Mouse (Mus musculus) E14TG2a.4 (cell line): ENCODE results near the gene Luzp1.

Experiments
- H3K27me3 ChIP-seq: 2 replicates; pipeline ENCODE4 v1.6.1; 2014; ENCODE audit warnings: low read length, control low read depth; ENCODE audit not compliant: insufficient read depth
- H3K36me3 ChIP-seq: 2 replicates; pipeline ENCODE4 v1.6.1; 2014; ENCODE audit warnings: low read length, control low read depth; ENCODE audit not compliant: insufficient read depth
- H3K4me1 ChIP-seq: replicated peaks from 2 replicates; pipeline ENCODE4 v1.6.1; 2014; ENCODE audit warnings: low read depth, low read length, control low read depth
- H3K4me3 ChIP-seq: replicated peaks from 2 replicates; pipeline ENCODE4 v1.5.1; 2014; ENCODE audit warnings: mild to moderate bottlenecking, low read length
- H3K9me3 ChIP-seq: 2 replicates; pipeline ENCODE4 v1.6.1; 2014; ENCODE audit warnings: low read length, control low read depth
- CTCF ChIP-seq: conservative IDR thresholded peaks from 2 replicates; pipeline ENCODE4 v1.5.1; 2014; ENCODE audit warnings: low read length
- NANOG ChIP-seq: IDR thresholded peaks from 2 replicates; pipeline ENCODE4 v1.6.1; 2014; ENCODE audit warnings: borderline replicate concordance, low read length, mixed read lengths
- POU5F1 ChIP-seq: IDR thresholded peaks from 2 replicates; pipeline ENCODE4 v1.6.1; 2014; ENCODE audit warnings: low read length, borderline replicate concordance

Gene Luzp1

DNA sequence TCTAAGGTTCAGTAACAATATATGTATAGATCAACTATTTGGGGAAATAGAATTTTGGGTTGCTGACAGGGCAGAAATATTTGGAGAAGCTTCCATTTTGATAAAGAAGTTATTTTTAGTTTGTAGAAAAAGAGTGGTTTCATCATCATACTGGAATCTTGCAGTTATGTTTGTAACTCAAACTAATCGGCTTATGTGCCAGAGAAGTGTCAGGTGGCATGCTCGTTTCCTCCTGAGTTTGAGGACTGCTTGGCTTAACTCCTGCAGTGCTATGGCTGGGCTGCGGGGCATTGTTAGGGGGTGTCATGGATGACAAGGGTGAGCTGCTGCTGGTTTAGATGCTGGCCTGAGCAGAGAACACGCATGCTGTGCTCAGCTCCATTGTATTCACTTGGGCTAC lies 42.1 kb downstream of the Luzp1 start:
- Histone ChIP-seq H3K9me3 (no peaks in the 10 kb centered on the region), H3K4me1 (peaks cover 19% of the 10 kb centered on the region), H3K36me3 (0 out of 2 replicates have a peak, but pooled peaks cover 7% of the 10 kb centered on the region), H3K4me3 (no peak overlapping the region), H3K27me3 (no peaks in the 10 kb centered on the region)
- TF ChIP-seq POU5F1, result no peak
- no peak for TF ChIP-seq CTCF
- TF ChIP-seq NANOG, result no peak

DNA sequence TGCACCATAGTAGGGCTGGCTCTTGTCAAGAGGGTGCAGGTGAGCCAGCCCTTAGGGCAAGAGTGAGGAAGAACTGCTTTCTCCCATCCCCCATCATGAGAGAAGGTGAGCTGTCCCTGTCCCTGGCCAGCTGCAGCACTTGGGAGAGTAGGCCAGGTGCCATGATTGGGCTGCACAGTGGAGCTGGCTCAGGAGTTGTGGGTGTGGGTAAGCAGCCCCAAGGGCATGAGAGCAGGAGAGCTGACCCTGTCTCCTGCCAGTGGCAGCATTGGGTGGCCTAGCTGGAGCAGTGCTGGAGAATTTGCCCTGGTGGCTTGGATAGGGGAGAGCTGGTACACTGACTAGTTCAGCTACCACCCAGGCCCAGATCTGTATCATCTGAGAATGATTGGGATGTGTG lies 43.3 kb downstream of the Luzp1 start:
- TF ChIP-seq POU5F1, result no peak
- no peak for TF ChIP-seq CTCF
- TF ChIP-seq NANOG, result no peak
- 0 out of 2 replicates have a peak, but pooled peaks cover 7% of the 10 kb centered on the region for H3K36me3 ChIP-seq
- peaks cover 19% of the 10 kb centered on the region for H3K4me1 ChIP-seq

DNA sequence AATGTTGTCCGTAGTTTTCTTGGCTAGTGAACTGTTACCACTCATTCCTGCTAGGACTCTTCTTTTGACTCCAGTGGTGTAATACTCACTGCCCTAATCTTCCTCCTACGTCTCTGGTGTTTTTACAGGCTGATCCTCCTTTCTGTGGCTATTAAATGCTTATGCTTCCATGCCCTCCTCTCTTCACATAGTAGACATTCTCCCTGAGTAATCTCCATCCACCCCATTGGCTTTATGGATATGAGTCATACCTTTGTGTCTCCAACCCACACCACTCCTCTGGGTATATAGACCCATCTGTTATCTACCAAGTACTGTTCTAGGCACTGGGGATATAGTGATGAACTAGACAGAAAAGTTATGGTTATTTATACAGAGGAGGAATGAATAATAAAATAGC lies 48.6 kb downstream of the Luzp1 start:
- H3K27me3 ChIP-seq, result no peaks in the 10 kb centered on the region
- no peaks in the 10 kb centered on the region for H3K9me3 ChIP-seq
- H3K4me3 ChIP-seq, result no peak overlapping the region
- peaks cover 19% of the 10 kb centered on the region for H3K4me1 ChIP-seq
- peaks cover 27% of the 10 kb centered on the region for H3K36me3 ChIP-seq
- TF ChIP-seq NANOG (no peak), POU5F1 (no peak), CTCF (no peak)

More for the DNA sequence above, 43.3 kb downstream of the Luzp1 start:
- Histone ChIP-seq H3K9me3 (no peaks in the 10 kb centered on the region), H3K4me3 (no peak overlapping the region), H3K27me3 (no peaks in the 10 kb centered on the region)

DNA sequence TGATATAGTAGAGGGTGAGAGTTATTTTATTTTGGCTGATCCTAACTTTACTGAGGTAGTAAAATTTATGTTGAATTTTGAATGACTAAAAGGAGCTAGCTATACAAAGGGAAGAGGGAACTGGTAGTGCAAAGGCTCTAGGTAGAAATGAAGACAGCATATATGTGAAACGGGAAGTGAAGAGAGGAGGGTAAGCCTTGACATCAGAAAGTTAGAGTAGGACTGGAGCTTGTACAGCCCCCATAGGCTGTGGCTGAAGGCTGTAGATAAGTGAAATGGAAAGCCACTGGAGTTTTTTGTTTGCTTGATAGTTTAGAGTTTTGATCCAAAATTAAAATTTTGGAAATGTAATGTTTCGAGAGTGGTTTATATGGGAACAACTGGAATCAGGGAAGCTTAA lies 49.0 kb downstream of the Luzp1 start:
- no peak for TF ChIP-seq NANOG
- no peak for TF ChIP-seq CTCF
- Histone ChIP-seq H3K27me3 (no peaks in the 10 kb centered on the region), H3K36me3 (peaks cover 31% of the 10 kb centered on the region), H3K9me3 (no peaks in the 10 kb centered on the region), H3K4me1 (peaks cover 17% of the 10 kb centered on the region; the same call in 1 of the 2 replicates), H3K4me3 (no peak overlapping the region)

DNA sequence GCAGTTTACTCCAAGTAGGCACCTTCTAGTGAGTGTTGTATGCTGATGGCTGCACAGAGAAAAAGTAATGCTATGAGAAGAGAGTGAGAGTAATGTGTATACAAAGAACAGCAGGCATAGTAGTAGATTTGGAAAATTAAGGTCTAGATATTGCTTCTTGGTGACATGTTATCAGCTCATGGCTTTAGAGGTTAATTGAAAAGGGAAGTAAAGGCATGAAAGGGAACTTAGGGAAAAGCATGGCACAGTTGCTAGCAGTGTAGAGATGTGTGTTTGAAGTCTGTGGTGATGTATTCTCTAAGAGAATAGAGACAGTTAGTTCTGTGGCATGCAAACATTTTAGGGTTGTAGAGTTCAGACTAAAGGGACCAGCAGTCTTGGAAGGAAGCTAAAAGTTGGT lies 50.3 kb downstream of the Luzp1 start:
- Histone ChIP-seq H3K4me3 (no peak overlapping the region), H3K36me3 (peaks cover 43% of the 10 kb centered on the region), H3K9me3 (no peaks in the 10 kb centered on the region), H3K4me1 (peaks cover 16% of the 10 kb centered on the region; the same call in 1 of the 2 replicates), H3K27me3 (no peaks in the 10 kb centered on the region)
- TF ChIP-seq POU5F1 (no peak), NANOG (no peak), CTCF (no peak)

DNA sequence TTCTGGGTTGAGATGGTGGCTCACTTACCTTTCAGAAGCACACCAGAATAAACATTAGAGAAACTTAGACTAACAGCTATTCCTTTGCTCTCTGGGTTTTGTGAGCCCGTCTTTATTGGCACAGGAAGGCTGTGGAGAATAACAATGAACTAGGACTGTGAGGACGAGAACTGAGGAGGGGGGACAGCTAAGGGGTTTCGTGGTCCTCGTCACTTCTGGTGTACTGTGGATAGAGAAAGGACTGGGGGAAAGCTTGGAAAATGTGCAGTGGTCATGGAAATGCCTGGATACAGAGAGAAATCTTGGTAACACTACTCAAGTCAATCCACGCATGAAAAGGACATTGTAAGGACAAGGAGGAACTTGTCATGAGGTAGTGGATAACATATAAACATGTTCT lies 52.3 kb downstream of the Luzp1 start:
- TF ChIP-seq NANOG, result no peak
- no peak for TF ChIP-seq POU5F1
- no peak for TF ChIP-seq CTCF
- peaks cover 11% of the 10 kb centered on the region; the same call in 1 of the 2 replicates for H3K4me1 ChIP-seq
- no peaks in the 10 kb centered on the region for H3K27me3 ChIP-seq
- no peak overlapping the region for H3K4me3 ChIP-seq
- peaks cover 39% of the 10 kb centered on the region for H3K36me3 ChIP-seq
- H3K9me3 ChIP-seq, result no peaks in the 10 kb centered on the region

DNA sequence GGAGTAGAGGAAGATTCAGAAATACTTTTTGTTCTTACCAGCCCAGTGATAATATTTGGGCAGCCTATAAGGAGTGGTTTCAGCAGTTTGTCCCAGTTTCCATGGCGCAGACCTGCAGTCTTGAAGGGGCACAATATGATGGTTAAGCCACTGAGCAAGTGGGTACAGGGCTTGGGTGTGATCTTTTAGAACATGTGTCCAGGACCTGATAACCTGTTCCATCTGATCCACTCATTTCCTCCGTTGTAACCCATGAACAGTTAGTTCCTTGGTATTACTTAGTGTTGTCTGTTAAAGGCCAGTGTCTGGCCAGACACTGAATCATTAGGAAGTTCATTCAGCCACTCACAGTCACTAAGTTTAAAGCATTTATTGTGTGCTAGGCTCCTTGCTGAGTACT lies 54.7 kb downstream of the Luzp1 start:
- Histone ChIP-seq H3K27me3 (no peaks in the 10 kb centered on the region), H3K4me1 (peaks cover 11% of the 10 kb centered on the region; the same call in 1 of the 2 replicates), H3K36me3 (peaks cover 48% of the 10 kb centered on the region), H3K4me3 (no peak overlapping the region), H3K9me3 (no peaks in the 10 kb centered on the region)
- TF ChIP-seq POU5F1 (no peak), NANOG (no peak), CTCF (no peak)

DNA sequence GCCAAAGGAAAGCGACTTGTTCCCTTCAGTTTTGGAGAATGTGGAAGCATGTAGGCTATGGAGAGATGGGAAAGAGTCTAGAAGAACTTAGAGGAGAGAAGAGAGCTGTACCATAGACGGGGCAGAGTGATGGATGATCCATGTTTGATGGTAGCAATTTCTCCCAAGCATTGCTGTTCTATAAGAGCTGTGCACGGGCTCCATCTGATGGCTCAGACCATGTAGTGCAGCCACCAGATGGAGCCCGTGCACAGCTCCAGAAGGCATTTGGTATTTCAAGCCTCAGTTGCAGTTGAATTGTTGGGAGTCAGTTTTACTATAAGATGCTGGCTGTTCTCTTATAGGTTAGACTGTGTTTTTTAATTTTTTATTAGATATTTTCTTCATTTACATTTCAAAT lies 56.9 kb downstream of the Luzp1 start:
- Histone ChIP-seq H3K9me3 (no peaks in the 10 kb centered on the region), H3K27me3 (no peaks in the 10 kb centered on the region), H3K36me3 (peaks cover 52% of the 10 kb centered on the region), H3K4me1 (peaks cover 9% of the 10 kb centered on the region; the same call in 1 of the 2 replicates), H3K4me3 (no peak overlapping the region)
- TF ChIP-seq NANOG (no peak), CTCF (peak; percentile 61), POU5F1 (no peak)

DNA sequence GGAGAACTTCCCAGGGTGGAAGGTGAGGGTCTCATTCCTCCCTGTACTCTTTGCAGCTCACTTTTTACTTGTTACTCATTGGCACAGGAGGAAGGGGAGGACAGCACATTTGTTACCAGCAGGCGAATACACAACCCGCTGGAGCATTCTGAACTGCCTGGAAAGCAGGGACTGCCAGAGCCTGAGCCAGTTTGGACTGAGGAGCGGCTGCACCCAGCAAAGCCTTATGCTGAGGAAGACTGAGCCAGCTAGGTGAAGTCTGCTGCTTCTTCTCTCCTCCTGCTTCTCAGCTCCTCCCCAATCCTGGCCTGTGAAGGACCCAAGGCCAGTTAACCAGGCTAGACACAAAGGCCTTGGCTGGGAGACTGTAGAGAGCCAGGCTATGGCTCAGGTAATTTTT lies 75.6 kb downstream of the Luzp1 start:
- no peaks in the 10 kb centered on the region for H3K9me3 ChIP-seq
- H3K4me3 ChIP-seq, result no peak overlapping the region
- H3K27me3 ChIP-seq, result no peaks in the 10 kb centered on the region
- H3K36me3 ChIP-seq, result peaks cover 100% of the 10 kb centered on the region
- peaks cover 40% of the 10 kb centered on the region for H3K4me1 ChIP-seq
- no peak for TF ChIP-seq POU5F1
- TF ChIP-seq CTCF, result no peak
- TF ChIP-seq NANOG, result no peak
